14 mouse cellular contexts compared by ENCODE assay signal in the genomic region with DNA sequence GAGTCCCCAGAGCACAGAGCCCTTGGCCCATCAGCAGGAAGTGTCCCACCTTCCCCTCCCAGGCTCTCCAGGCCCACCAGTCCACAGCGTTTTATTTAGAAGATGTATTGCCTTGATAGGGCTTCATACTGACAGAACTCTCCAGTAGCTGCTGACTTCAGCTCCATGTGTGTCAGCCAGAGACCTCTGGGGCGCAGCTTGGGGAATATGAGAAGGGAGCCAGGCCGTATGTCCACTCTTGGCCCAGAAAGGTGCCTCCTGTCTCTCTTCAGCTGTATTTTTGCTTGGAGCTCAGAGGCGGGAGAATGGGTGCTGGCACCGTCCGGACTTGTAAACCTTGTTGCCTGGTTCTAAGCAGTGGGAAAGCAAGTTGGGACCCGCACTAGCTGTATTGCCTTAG. TPM values are rescaled to one million over a fixed set of nuclear protein-coding genes. Genes with fewer than 3 reads are reported as not detected.
A peak's percentile ranks its signal among the peaks of the same experiment; 100 is the strongest.
DNase-seq lines count a peak whose midpoint lies in the region; ATAC-seq lines count a peak whose summit lies in the region.
"Had no signal": no experiment of that assay in that cellular context is flagged by ENCODE, and none has a peak within 500 bp of the region (broad histone marks: within the 10 kb centered on the region; RNA-seq: fewer than 3 reads in every experiment).

No protein-coding gene starts in this region.

- ATAC-seq in forebrain, embryonic 13.5 days, result no peak
- ATAC-seq in forebrain, embryonic 15.5 days (replicated peaks), result no peak
- ATAC-seq in kidney, embryonic 15.5 days (replicated peaks; ENCODE audit: low FRiP score), result no peak
- no peak for ATAC-seq in hindbrain, embryonic 12.5 days (ENCODE audit: low FRiP score)
- no peak for ATAC-seq in frontal cortex, adult (ENCODE audit: low TSS enrichment)
- ATAC-seq: forebrain, postnatal 0 days; liver, embryonic 12.5 days had no signal

- DNase-seq in kidney, postnatal 25 days, result no peak
- peak; percentile 59 for DNase-seq in cerebellum, adult 8-10 months
- no peak for DNase-seq in adipocyte (ENCODE audit: low spot score)
- DNase-seq: adrenal gland, adult 8-10 months; forebrain, postnatal 0 days; kidney, adult 8-10 months; thymus, postnatal 25 days had no signal

- no peak overlapping the region for H3K4me3 ChIP-seq in forebrain, embryonic 13.5 days
- no peak overlapping the region for H3K4me3 ChIP-seq in forebrain, embryonic 15.5 days
- H3K4me3 ChIP-seq in kidney, embryonic 15.5 days (replicated peaks), result no peak overlapping the region
- no peak overlapping the region for H3K4me3 ChIP-seq in hindbrain, embryonic 12.5 days
- H3K4me3 ChIP-seq: heart, embryonic 15.5 days; liver, embryonic 12.5 days had no signal

- no peak overlapping the region for H3K4me2 ChIP-seq in forebrain, embryonic 13.5 days
- H3K4me2 ChIP-seq in forebrain, embryonic 15.5 days (replicated peaks), result no peak overlapping the region
- no peak overlapping the region for H3K4me2 ChIP-seq in kidney, embryonic 15.5 days
- no peak overlapping the region for H3K4me2 ChIP-seq in hindbrain, embryonic 12.5 days (replicated peaks)
- H3K4me2 ChIP-seq: heart, embryonic 15.5 days; liver, embryonic 12.5 days had no signal

- H3K9me3 ChIP-seq in forebrain, embryonic 13.5 days (replicated peaks), result no peaks in the 10 kb centered on the region
- H3K9me3 ChIP-seq in forebrain, embryonic 15.5 days, result no peaks in the 10 kb centered on the region
- no peaks in the 10 kb centered on the region for H3K9me3 ChIP-seq in kidney, embryonic 15.5 days (replicated peaks)
- no peaks in the 10 kb centered on the region for H3K9me3 ChIP-seq in hindbrain, embryonic 12.5 days (replicated peaks)
- H3K9me3 ChIP-seq: heart, embryonic 15.5 days; liver, embryonic 12.5 days had no signal

- peaks cover 23% of the 10 kb centered on the region for H3K4me1 ChIP-seq in forebrain, embryonic 13.5 days
- peaks cover 17% of the 10 kb centered on the region for H3K4me1 ChIP-seq in forebrain, embryonic 15.5 days
- peaks cover 60% of the 10 kb centered on the region for H3K4me1 ChIP-seq in kidney, embryonic 15.5 days
- H3K4me1 ChIP-seq in hindbrain, embryonic 12.5 days, result peaks cover 54% of the 10 kb centered on the region

- 89% methylated on average over 7 of the region's 7 CpGs for WGBS in forebrain, embryonic 13.5 days
- 89% methylated on average over 7 of the region's 7 CpGs for WGBS in forebrain, embryonic 15.5 days
- 58% methylated on average over 7 of the region's 7 CpGs for WGBS in kidney, embryonic 15.5 days
- 76% methylated on average over 7 of the region's 7 CpGs for WGBS in hindbrain, embryonic 12.5 days

- H3K9ac ChIP-seq in forebrain, embryonic 13.5 days, result peak overlapping the region; percentile 16; the same call in 1 of the 2 replicates
- H3K9ac ChIP-seq in forebrain, embryonic 15.5 days (replicated peaks), result no peak overlapping the region
- 0 out of 2 replicates have a peak overlapping the region, but pooled peaks have one; percentile 16 for H3K9ac ChIP-seq in kidney, embryonic 15.5 days
- H3K9ac ChIP-seq in hindbrain, embryonic 12.5 days, result 0 out of 2 replicates have a peak overlapping the region, but pooled peaks have one; percentile 23
- H3K9ac ChIP-seq: forebrain, postnatal 0 days; liver, embryonic 12.5 days had no signal

- no peak overlapping the region for H3K27ac ChIP-seq in forebrain, embryonic 13.5 days
- H3K27ac ChIP-seq in forebrain, embryonic 15.5 days (replicated peaks), result no peak overlapping the region
- peak overlapping the region; percentile 74 for H3K27ac ChIP-seq in kidney, embryonic 15.5 days
- H3K27ac ChIP-seq in hindbrain, embryonic 12.5 days, result peak overlapping the region; percentile 46; the same call in 1 of the 2 replicates
- H3K27ac ChIP-seq: heart, embryonic 15.5 days; liver, embryonic 12.5 days had no signal

- H3K36me3 ChIP-seq in forebrain, embryonic 13.5 days (ENCODE audit: poor library complexity, severe bottlenecking), result peaks cover 49% of the 10 kb centered on the region
- H3K36me3 ChIP-seq in forebrain, embryonic 15.5 days, result peaks cover 11% of the 10 kb centered on the region
- peaks cover 78% of the 10 kb centered on the region for H3K36me3 ChIP-seq in kidney, embryonic 15.5 days
- peaks cover 40% of the 10 kb centered on the region for H3K36me3 ChIP-seq in hindbrain, embryonic 12.5 days

- H3K27me3 ChIP-seq in forebrain, embryonic 13.5 days, result no peaks in the 10 kb centered on the region
- no peaks in the 10 kb centered on the region for H3K27me3 ChIP-seq in forebrain, embryonic 15.5 days
- H3K27me3 ChIP-seq in kidney, embryonic 15.5 days, result no peaks in the 10 kb centered on the region
- no peaks in the 10 kb centered on the region for H3K27me3 ChIP-seq in hindbrain, embryonic 12.5 days
- H3K27me3 ChIP-seq: heart, embryonic 15.5 days; liver, embryonic 12.5 days had no signal

RNA-seq across cellular contexts. Expression of a gene that starts 11.8 kb away (rescaled TPM):
- polyA plus RNA-seq in forebrain, embryonic 13.5 days (2015; fragmentation: Nextera tagmentation; extraction: Ambion mirVana), result 1,081 and 1,088 TPM in 2 replicates
- 1,000 and 1,018 TPM in 2 replicates for polyA plus RNA-seq in forebrain, embryonic 15.5 days (2015; fragmentation: Nextera tagmentation; extraction: Ambion mirVana)
- polyA plus RNA-seq in kidney, embryonic 15.5 days (2015; fragmentation: Nextera tagmentation; extraction: Ambion mirVana), result 1,539 and 1,600 TPM in 2 replicates
- polyA plus RNA-seq in hindbrain, embryonic 12.5 days (2016; fragmentation: Nextera tagmentation; extraction: Ambion mirVana), result 819 and 900 TPM in 2 replicates

RNA-seq across cellular contexts. Expression of a gene that starts 17.6 kb away (rescaled TPM):
- polyA plus RNA-seq in forebrain, embryonic 13.5 days (2015; fragmentation: Nextera tagmentation; extraction: Ambion mirVana), result 41.7 and 46.1 TPM in 2 replicates
- 43.8 and 46.1 TPM in 2 replicates for polyA plus RNA-seq in forebrain, embryonic 15.5 days (2015; fragmentation: Nextera tagmentation; extraction: Ambion mirVana)
- 44.3 and 49.3 TPM in 2 replicates for polyA plus RNA-seq in kidney, embryonic 15.5 days (2015; fragmentation: Nextera tagmentation; extraction: Ambion mirVana)
- polyA plus RNA-seq in hindbrain, embryonic 12.5 days (2016; fragmentation: Nextera tagmentation; extraction: Ambion mirVana), result 57.6 and 62.5 TPM in 2 replicates

RNA-seq across cellular contexts. Expression of a gene that starts 40.9 kb away (rescaled TPM):
- 16.8 and 17.7 TPM in 2 replicates for polyA plus RNA-seq in forebrain, embryonic 13.5 days (2015; fragmentation: Nextera tagmentation; extraction: Ambion mirVana)
- polyA plus RNA-seq in forebrain, embryonic 15.5 days (2015; fragmentation: Nextera tagmentation; extraction: Ambion mirVana), result 19.1 and 19.7 TPM in 2 replicates
- 51.7 and 56.1 TPM in 2 replicates for polyA plus RNA-seq in kidney, embryonic 15.5 days (2015; fragmentation: Nextera tagmentation; extraction: Ambion mirVana)
- polyA plus RNA-seq in hindbrain, embryonic 12.5 days (2016; fragmentation: Nextera tagmentation; extraction: Ambion mirVana), result 34.0 and 39.2 TPM in 2 replicates

Comparison
In these comparisons a context has a peak if more than half of its experiments do, and no peak if none do; other contexts are left out.
1. H3K27ac ChIP-seq: peak in kidney, embryonic 15.5 days (single experiment) and hindbrain, embryonic 12.5 days (single experiment); none in forebrain, embryonic 13.5 days (single experiment) and forebrain, embryonic 15.5 days (single experiment).